Mouse (Mus musculus) midbrain, embryonic 11.5 days (tissue): ENCODE measurements around the gene Gm30083. TPM values are rescaled to one million over a fixed set of nuclear protein-coding genes. Genes with fewer than 3 reads are reported as not detected.
A peak's percentile ranks its signal among the peaks of the same experiment; 100 is the strongest.

Experiments used
- ATAC-seq: fragments of 200-750 bp; cut with Nextera tagmentation; 2 replicates; pipeline ENCODE4 v1.8.0; 2017; ENCODE audit warnings: moderate TSS enrichment, moderate library complexity; ENCODE audit not compliant: low FRiP score
- DNase-seq: peaks from one replicate; pipeline ENCODE4 v3.0.0; 2015; ENCODE audit warnings: low spot score; ENCODE audit errors: missing footprints
- H3K27ac ChIP-seq: fragments of 300-500 bp; sonication (generic); 2 replicates; pipeline ENCODE4 v1.5.1; 2014; ENCODE audit warnings: low read depth, low read length
- H3K27me3 ChIP-seq: fragments of 300-500 bp; sonication (generic); 2 replicates; pipeline ENCODE4 v1.6.1; 2014; ENCODE audit warnings: mild to moderate bottlenecking, low read length, moderate library complexity, mixed read lengths; ENCODE audit not compliant: control insufficient read depth, insufficient read depth
- H3K36me3 ChIP-seq: fragments of 300-500 bp; sonication (generic); 2 replicates; pipeline ENCODE4 v1.6.1; 2014; ENCODE audit warnings: mild to moderate bottlenecking, low read length, moderate library complexity, mixed read lengths; ENCODE audit not compliant: control insufficient read depth, insufficient read depth
- H3K4me1 ChIP-seq: fragments of 300-500 bp; sonication (generic); 2 replicates; pipeline ENCODE4 v1.6.1; 2014; ENCODE audit warnings: low read length; ENCODE audit not compliant: control insufficient read depth, insufficient read depth
- H3K4me2 ChIP-seq: fragments of 300-500 bp; sonication (generic); 2 replicates; pipeline ENCODE4 v1.6.1; 2014; ENCODE audit warnings: mild to moderate bottlenecking, moderate library complexity
- H3K4me3 ChIP-seq: fragments of 300-500 bp; sonication (generic); 2 replicates; pipeline ENCODE4 v1.5.1; 2014; ENCODE audit warnings: low read depth, low read length
- H3K9ac ChIP-seq: fragments of 300-500 bp; sonication (generic); 2 replicates; pipeline ENCODE4 v1.6.1; 2014; ENCODE audit warnings: low read length
- H3K9me3 ChIP-seq: fragments of 300-500 bp; sonication (generic); 2 replicates; pipeline ENCODE4 v1.6.1; 2016; ENCODE audit warnings: low read length; ENCODE audit not compliant: control insufficient read depth
- WGBS: fragments of 180-500 bp; shearing (Covaris S2); extraction: QIAGEN DNeasy Blood & Tissue Kit; methylation state at CpG from one replicate; pipeline ENCODE4 v1.1.7; 2014; 5-methylcytosine and 5-hydroxymethylcytosine counted together
- polyA plus RNA-seq: library from polyadenylated mRNA; unstranded; fragments of >200 nt; fragmentation: Nextera tagmentation; extraction: Ambion mirVana; gene quantifications from 2 replicates; pipeline ENCODE4 v1.2.1, GENCODE M21; 2014

Gm30083 gene
- polyA plus RNA-seq, 1 experiment from 2014 or later = not detected

DNA sequence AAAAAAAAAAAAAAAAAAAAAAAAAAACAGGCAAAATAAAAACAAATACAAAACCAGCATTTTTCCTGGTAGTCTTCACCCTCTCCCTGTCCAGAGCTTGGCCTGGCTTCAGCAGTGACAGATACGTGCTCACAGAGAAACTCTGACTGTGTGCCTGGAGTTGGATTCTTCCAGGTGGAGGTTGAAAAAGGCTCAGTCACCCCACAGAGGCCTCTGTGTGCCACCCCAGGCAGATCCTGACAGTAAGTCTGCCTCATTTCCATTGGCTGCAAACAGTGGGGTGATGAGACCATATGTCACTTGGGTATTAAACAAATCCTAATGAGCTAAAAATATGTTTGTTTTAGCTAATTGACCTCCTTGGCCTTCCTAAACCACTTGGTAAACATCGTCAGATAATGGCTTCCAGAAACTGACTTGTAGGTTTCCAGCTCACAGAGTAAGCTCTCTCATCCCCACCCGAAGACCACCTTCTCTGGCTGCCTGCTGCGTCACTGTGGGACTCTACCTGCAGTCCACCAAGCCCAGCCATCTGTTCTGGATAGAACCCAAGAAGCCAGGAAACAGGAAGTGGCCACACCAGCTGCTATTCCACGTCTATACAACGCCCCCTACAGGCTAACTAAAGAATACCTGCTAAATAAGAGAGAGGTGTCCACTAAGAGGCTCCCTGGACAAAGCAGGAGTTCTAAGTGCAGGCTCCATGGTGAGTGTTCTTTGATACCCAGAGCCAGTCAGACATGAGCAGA, 62.6 kb downstream of the Gm30083 start:
- H3K4me1 ChIP-seq = no peaks in the 10 kb centered on the region
- H3K9me3 ChIP-seq = no peaks in the 10 kb centered on the region
- H3K27ac ChIP-seq = no peak overlapping the region
- H3K4me2 ChIP-seq = no peak overlapping the region
- no peak for DNase-seq
- WGBS = 64% methylated on average over 6 of the region's 6 CpGs
- no peaks in the 10 kb centered on the region for H3K27me3 ChIP-seq
- H3K9ac ChIP-seq = no peak overlapping the region
- ATAC-seq = no peak
- H3K4me3 ChIP-seq = no peak overlapping the region
- H3K36me3 ChIP-seq = no peaks in the 10 kb centered on the region

DNA sequence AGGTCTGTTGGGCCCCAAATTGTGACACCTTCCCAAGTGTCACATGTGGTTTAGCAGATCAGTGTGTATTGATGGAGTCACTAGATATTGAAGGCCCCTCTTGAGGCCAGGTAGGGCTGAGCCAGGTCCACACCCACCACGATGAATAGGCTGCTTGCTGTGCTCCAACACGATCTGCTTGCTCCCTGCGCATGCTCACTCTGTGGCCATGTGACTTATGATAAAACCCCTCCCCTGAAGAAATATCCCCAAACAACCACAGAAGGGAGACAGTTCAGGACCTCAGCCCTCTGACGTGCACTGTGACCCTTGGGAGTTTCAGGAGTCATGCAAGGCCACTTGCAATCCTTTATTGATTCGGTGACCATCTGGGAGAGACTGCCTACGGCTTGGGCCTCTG, 68.9 kb downstream of the Gm30083 start:
- ATAC-seq (no peak), DNase-seq (no peak)
- no peaks in the 10 kb centered on the region for H3K36me3 ChIP-seq
- no peak overlapping the region for H3K4me3 ChIP-seq
- H3K9ac ChIP-seq = no peak overlapping the region
- no peak overlapping the region for H3K27ac ChIP-seq
- H3K27me3 ChIP-seq = no peaks in the 10 kb centered on the region
- no peaks in the 10 kb centered on the region for H3K4me1 ChIP-seq
- no peak overlapping the region for H3K4me2 ChIP-seq
- no peaks in the 10 kb centered on the region for H3K9me3 ChIP-seq
- WGBS = 83% methylated on average over 6 of the region's 6 CpGs

DNA sequence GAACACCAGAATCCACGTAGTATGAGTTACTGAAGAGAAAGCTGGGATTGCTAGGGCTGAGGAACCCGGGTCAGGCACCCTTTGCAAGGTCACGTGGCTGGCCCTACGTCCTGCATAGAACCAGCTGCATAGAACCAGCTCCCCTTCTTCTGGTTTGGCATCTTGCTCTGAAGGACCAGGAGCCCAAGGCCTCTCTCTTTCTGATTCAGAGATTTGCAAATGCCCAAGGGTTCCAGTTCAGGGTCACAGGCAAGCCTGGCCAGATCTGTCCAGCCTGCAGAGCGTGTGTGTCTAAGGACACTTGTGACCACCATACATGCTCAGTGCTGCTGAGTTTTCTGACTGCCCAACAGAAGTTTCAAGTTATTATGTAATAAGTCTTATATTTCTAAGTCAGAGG, 72.8 kb downstream of the Gm30083 start:
- no peak for DNase-seq
- Histone ChIP-seq H3K4me3 (no peak overlapping the region), H3K4me2 (no peak overlapping the region), H3K27me3 (no peaks in the 10 kb centered on the region), H3K27ac (no peak overlapping the region), H3K9ac (no peak overlapping the region), H3K36me3 (no peaks in the 10 kb centered on the region), H3K4me1 (no peaks in the 10 kb centered on the region), H3K9me3 (no peaks in the 10 kb centered on the region)
- no peak for ATAC-seq
- 83% methylated on average over 5 of the region's 5 CpGs for WGBS

DNA sequence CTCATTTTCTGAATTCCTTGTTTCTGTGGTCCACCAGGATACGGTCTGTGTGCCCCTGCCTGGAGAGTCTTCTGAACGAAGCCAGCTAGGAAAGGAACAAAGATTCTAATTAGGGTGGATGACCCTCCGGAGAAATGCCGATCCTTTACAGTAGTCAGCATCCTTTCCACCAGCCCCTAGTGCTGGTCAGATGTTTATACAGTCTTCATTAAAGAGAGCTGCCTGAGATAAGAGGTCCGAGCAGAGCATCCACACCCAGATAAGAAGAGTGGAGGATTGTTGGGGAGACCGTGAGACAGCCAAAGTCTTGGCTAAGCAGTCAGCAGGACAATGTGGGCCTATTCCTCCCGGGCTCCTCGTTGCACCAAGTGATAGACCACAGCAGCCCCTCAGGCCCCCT, 74.2 kb downstream of the Gm30083 start, which contains the start of gene Gdf2:
Gene Gdf2 (plus strand): TSS at position 301 of the 400 bp plus-strand sequence.
- Histone ChIP-seq H3K9me3 (no peaks in the 10 kb centered on the region), H3K36me3 (no peaks in the 10 kb centered on the region), H3K27me3 (no peaks in the 10 kb centered on the region), H3K4me3 (no peak within 1 kb of the TSS), H3K4me1 (no peaks in the 10 kb centered on the region), H3K9ac (no peak within 1 kb of the TSS), H3K4me2 (no peak within 1 kb of the TSS), H3K27ac (no peak within 1 kb of the TSS)
- no peak for DNase-seq
- 85% methylated on average over 8 of the region's 8 CpGs for WGBS
- no peak for ATAC-seq

DNA sequence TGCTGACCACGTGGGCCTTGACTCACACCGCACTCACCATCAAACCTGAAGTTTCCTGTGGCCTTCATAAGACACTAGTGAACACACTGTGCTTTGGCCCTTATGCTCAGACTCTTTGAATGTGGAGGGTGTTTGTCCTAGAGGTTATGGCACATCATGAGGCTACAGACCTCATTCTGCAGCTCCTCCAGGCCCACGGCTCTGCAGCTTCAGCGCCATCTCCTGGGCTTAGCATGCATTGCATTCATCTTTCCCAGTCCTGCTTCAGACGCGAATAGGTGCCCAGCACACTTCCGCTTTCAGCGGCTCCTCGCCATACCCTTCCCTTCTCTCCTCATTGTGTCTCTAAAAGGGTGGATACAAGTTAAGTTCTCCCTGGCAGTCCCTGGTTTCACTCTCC, 75.9 kb downstream of the Gm30083 start:
- Histone ChIP-seq H3K9ac (0 out of 2 replicates have a peak overlapping the region, but pooled peaks have one; percentile 31), H3K4me1 (no peaks in the 10 kb centered on the region), H3K9me3 (no peaks in the 10 kb centered on the region), H3K4me3 (no peak overlapping the region), H3K36me3 (no peaks in the 10 kb centered on the region), H3K4me2 (peak overlapping the region; percentile 26; the same call in 1 of the 2 replicates), H3K27me3 (no peaks in the 10 kb centered on the region), H3K27ac (no peak overlapping the region)
- DNase-seq (peak; percentile 98), ATAC-seq (peak; percentile 50; the same call in 1 of the 2 replicates)
- WGBS = 31% methylated on average over 9 of the region's 9 CpGs

Other genes starting within 250 kb of the Gm30083 start
- gene Gdf10, start 91.6 kb downstream of the Gm30083 start, polyA plus RNA-seq = 1.7 and 1.9 TPM in 2 replicates
- not detected in 2 replicates for gene Gdf2, start 74.1 kb downstream of the Gm30083 start, polyA plus RNA-seq
- gene Rbp3, start 61.2 kb downstream of the Gm30083 start, polyA plus RNA-seq = not detected in 2 replicates
- gene Zfp488, start 36.4 kb downstream of the Gm30083 start, polyA plus RNA-seq = 0.17 TPM in 1 of 2 replicates, not detected in the other
- gene Gm5460, start 1.6 kb upstream of the Gm30083 start, polyA plus RNA-seq = not detected in 2 replicates
- gene Antxrl, start 37.5 kb upstream of the Gm30083 start, polyA plus RNA-seq = not detected in 2 replicates
- 0.81 and 1.0 TPM in 2 replicates for gene Anxa8, start 70.8 kb upstream of the Gm30083 start, polyA plus RNA-seq
- not detected in 2 replicates for gene A630023A22Rik, start 87.6 kb upstream of the Gm30083 start, polyA plus RNA-seq
- gene Npy4r, start 137.3 kb upstream of the Gm30083 start, polyA plus RNA-seq = not detected in 2 replicates
- 0.39 and 0.60 TPM in 2 replicates for gene Gprin2, start 186.5 kb upstream of the Gm30083 start, polyA plus RNA-seq
- 0.10 and 0.11 TPM in 2 replicates for gene Syt15, start 204.4 kb upstream of the Gm30083 start, polyA plus RNA-seq